Mouse (Mus musculus) CH12.LX (cell line): Measurements from ENCODE around the gene 4930426L09Rik. TPM values are rescaled to one million over a fixed set of nuclear protein-coding genes. Genes with fewer than 3 reads are reported as not detected.

Experiments used
- DNase-seq: peaks from one replicate; pipeline ENCODE4 v3.0.0-alpha.2; 2013; ENCODE audit errors: extremely low read depth
- H3K27ac ChIP-seq: 2 replicates; pipeline ENCODE4 v1.5.1; 2012; ENCODE audit warnings: low read depth, mild to moderate bottlenecking, control low read depth, moderate library complexity; ENCODE audit not compliant: insufficient read depth
- H3K27me3 ChIP-seq: replicated peaks from 2 replicates; pipeline ENCODE3; 2012; ENCODE audit warnings: inconsistent platforms
- H3K36me3 ChIP-seq, 2 experiments: replicated peaks in 1 of 2; 2 replicates each; pipeline versions ENCODE3 to v1.6.1; 2012; ENCODE audit warnings: inconsistent platforms in 1 of 2, low read length in 1 of 2, mild to moderate bottlenecking in 1 of 2, mixed read lengths in 1 of 2, moderate library complexity in 1 of 2; ENCODE audit not compliant: control insufficient read depth in 1 of 2, insufficient read depth in 1 of 2
- H3K4me1 ChIP-seq, 2 experiments: 2 replicates each; pipeline ENCODE4 v1.6.1; 2012; ENCODE audit warnings: inconsistent platforms in 1 of 2, moderate library complexity in 1 of 2; ENCODE audit not compliant: insufficient read depth in 2 of 2, control insufficient read depth in 1 of 2
- H3K4me2 ChIP-seq: 2 replicates; pipeline ENCODE4 v1.6.1; 2012; ENCODE audit warnings: low read depth, mild to moderate bottlenecking, control low read depth; ENCODE audit not compliant: poor library complexity, insufficient read depth, severe bottlenecking
- H3K4me3 ChIP-seq, 3 experiments: fragments of 150-350 bp in 1 of 3; sonication (generic) in 1 of 3; replicated peaks in 1 of 3; 2 replicates each; pipeline versions ENCODE3 to v1.5.1; 2011 to 2012; ENCODE audit warnings: low read depth in 2 of 3, low read length in 2 of 3, mild to moderate bottlenecking in 2 of 3, moderate library complexity in 2 of 3, control low read depth in 1 of 3, improper control_type of control experiment in 1 of 3, inconsistent platforms in 1 of 3, mixed read lengths in 1 of 3; ENCODE audit not compliant: poor library complexity in 1 of 3
- H3K79me2 ChIP-seq: replicated peaks from 2 replicates; pipeline ENCODE4 v1.6.1; 2012; ENCODE audit warnings: mild to moderate bottlenecking, moderate library complexity; ENCODE audit not compliant: control insufficient read depth, poor library complexity, insufficient read depth, severe bottlenecking; ENCODE audit errors: extremely low read depth
- H3K9ac ChIP-seq: 2 replicates; pipeline ENCODE4 v1.6.1; 2012; ENCODE audit warnings: low read depth, mild to moderate bottlenecking, control low read depth, moderate library complexity; ENCODE audit not compliant: insufficient read depth
- H3K9me3 ChIP-seq: replicated peaks from 2 replicates; pipeline ENCODE3; 2012; ENCODE audit warnings: low read length, inconsistent platforms, mixed read lengths
- BHLHE40 ChIP-seq: IDR thresholded peaks from 2 replicates; pipeline ENCODE4 v1.6.1; 2011; ENCODE audit warnings: mild to moderate bottlenecking, low read depth, low read length, improper control_type of control experiment
- CTCF ChIP-seq, 2 experiments: IDR thresholded peaks in 1 of 2; conservative IDR thresholded peaks in 1 of 2; 2 replicates each; pipeline ENCODE4 v1.5.1; 2011 to 2012; ENCODE audit warnings: low read depth in 2 of 2, low read length in 2 of 2, improper control_type of control experiment in 1 of 2, inconsistent platforms in 1 of 2, mild to moderate bottlenecking in 1 of 2, moderate library complexity in 1 of 2
- E2F4 ChIP-seq: IDR thresholded peaks from 2 replicates; pipeline ENCODE4 v1.6.1; 2011; ENCODE audit warnings: low read depth, low read length, improper control_type of control experiment; ENCODE audit not compliant: insufficient replicate concordance
- ELF1 ChIP-seq: IDR thresholded peaks from 2 replicates; pipeline ENCODE4 v1.6.1; 2014; ENCODE audit warnings: low read depth, mild to moderate bottlenecking, inconsistent platforms, low read length, improper control_type of control experiment
- EP300 ChIP-seq: IDR thresholded peaks from 2 replicates; pipeline ENCODE4 v1.6.1; 2011; ENCODE audit warnings: low read length, improper control_type of control experiment
- ETS1 ChIP-seq: conservative IDR thresholded peaks from 2 replicates; pipeline ENCODE4 v1.6.1; 2012; ENCODE audit warnings: low read depth, mild to moderate bottlenecking, inconsistent platforms, low read length, improper control_type of control experiment, moderate library complexity
- GABPA ChIP-seq: IDR thresholded peaks from 2 replicates; pipeline ENCODE4 v1.6.1; 2012; ENCODE audit warnings: low read depth, low read length, improper control_type of control experiment, inconsistent platforms; ENCODE audit not compliant: insufficient replicate concordance
- HCFC1 ChIP-seq: IDR thresholded peaks from 2 replicates; pipeline ENCODE4 v1.6.1; 2012; ENCODE audit warnings: low read depth, mild to moderate bottlenecking, inconsistent platforms, low read length, improper control_type of control experiment
- JUN ChIP-seq: IDR thresholded peaks from 2 replicates; pipeline ENCODE4 v1.6.1; 2011; ENCODE audit warnings: low read depth, mild to moderate bottlenecking, low read length, improper control_type of control experiment, moderate library complexity; ENCODE audit not compliant: insufficient read depth
- JUND ChIP-seq: conservative IDR thresholded peaks from 2 replicates; pipeline ENCODE4 v1.6.1; 2011; ENCODE audit warnings: low read depth, low read length, improper control_type of control experiment
- KAT2A ChIP-seq: IDR thresholded peaks from 2 replicates; pipeline ENCODE4 v1.6.1; 2012; ENCODE audit warnings: low read length, improper control_type of control experiment, inconsistent platforms; ENCODE audit not compliant: insufficient replicate concordance
- MAZ ChIP-seq: IDR thresholded peaks from 2 replicates; pipeline ENCODE4 v1.6.1; 2012; ENCODE audit warnings: low read depth, mild to moderate bottlenecking, inconsistent platforms, low read length, improper control_type of control experiment, moderate library complexity
- MXI1 ChIP-seq: IDR thresholded peaks from 2 replicates; pipeline ENCODE4 v1.6.1; 2011; ENCODE audit warnings: mild to moderate bottlenecking, low read depth, low read length, improper control_type of control experiment
- MYC ChIP-seq: IDR thresholded peaks from 2 replicates; pipeline ENCODE4 v1.6.1; 2011; ENCODE audit warnings: low read depth, mild to moderate bottlenecking, improper control_type of control experiment, low read length
- NRF1 ChIP-seq: IDR thresholded peaks from 2 replicates; pipeline ENCODE4 v1.6.1; 2014; ENCODE audit warnings: low read depth, mild to moderate bottlenecking, inconsistent platforms, low read length, improper control_type of control experiment, moderate library complexity
- PAX5 ChIP-seq: IDR thresholded peaks from 2 replicates; pipeline ENCODE4 v1.6.1; 2012; ENCODE audit warnings: low read length, inconsistent platforms, mixed read lengths
- POLR2AphosphoS2 ChIP-seq: IDR thresholded peaks from 2 replicates; pipeline ENCODE4 v1.6.1; 2011; ENCODE audit warnings: low read depth, low read length, improper control_type of control experiment
- RAD21 ChIP-seq: IDR thresholded peaks from 2 replicates; pipeline ENCODE4 v1.6.1; 2011; ENCODE audit warnings: low read depth, mild to moderate bottlenecking, low read length, improper control_type of control experiment, moderate library complexity
- RCOR1 ChIP-seq: conservative IDR thresholded peaks from 2 replicates; pipeline ENCODE4 v1.6.1; 2012; ENCODE audit warnings: low read depth, mild to moderate bottlenecking, inconsistent platforms, low read length, improper control_type of control experiment
- TBP ChIP-seq: conservative IDR thresholded peaks from 2 replicates; pipeline ENCODE4 v1.6.1; 2011; ENCODE audit warnings: low read depth, low read length, improper control_type of control experiment
- USF1 ChIP-seq: IDR thresholded peaks from 2 replicates; pipeline ENCODE4 v1.6.1; 2014; ENCODE audit warnings: low read depth, mild to moderate bottlenecking, inconsistent platforms, low read length, improper control_type of control experiment
- USF2 ChIP-seq: conservative IDR thresholded peaks from 2 replicates; pipeline ENCODE4 v1.6.1; 2011; ENCODE audit warnings: low read depth, low read length, improper control_type of control experiment
- ZC3H11A ChIP-seq: IDR thresholded peaks from 2 replicates; pipeline ENCODE4 v1.6.1; 2012; ENCODE audit warnings: low read depth, mild to moderate bottlenecking, inconsistent platforms, low read length, improper control_type of control experiment
- ZKSCAN1 ChIP-seq: IDR thresholded peaks from 2 replicates; pipeline ENCODE4 v1.6.1; 2012; ENCODE audit warnings: low read depth, inconsistent platforms, low read length, improper control_type of control experiment, borderline replicate concordance
- ZNF384 ChIP-seq: IDR thresholded peaks from 2 replicates; pipeline ENCODE4 v1.6.1; 2012; ENCODE audit warnings: low read depth, low read length, improper control_type of control experiment, inconsistent platforms
- dilution Hi-C: fragments of 300-500 bp; cut with MboI; formaldehyde crosslinking; loops from 2 replicates; pipeline ENCODE4 v1.14.3; 2020; ENCODE audit warnings: low sequenced_read_pairs; ENCODE audit not compliant: extremely low pct_unique_long_range_greater_than_20kb, extremely low pct_ligation_motif_present
- in situ Hi-C: fragments of 300-500 bp; cut with MboI; formaldehyde crosslinking; loops from 3 replicates; pipeline ENCODE4 v1.14.3; 2019; ENCODE audit warnings: low sequenced_read_pairs, low pct_ligation_motif_present, low pct_unique_long_range_greater_than_20kb, mixed read lengths
- polyA plus RNA-seq: library from polyadenylated mRNA; unstranded; fragments of >175 nt; gene quantifications from 2 replicates; pipeline ENCODE4 v1.2.1, GENCODE M21; 2012; ENCODE audit warnings: low read depth; ENCODE audit not compliant: insufficient read length
- total RNA-seq, 2 experiments: library from RNA; depleted of rRNA; stranded (reverse); fragments of 300-350 nt in 1 of 2; fragments of >200 nt in 1 of 2; gene quantifications; 2 replicates each; pipeline ENCODE4 v1.2.3; 2012 to 2014

4930426L09Rik gene
- total and polyA plus RNA-seq, 3 experiments, result 0.26 to 0.31 (median 0.30) TPM

DNA sequence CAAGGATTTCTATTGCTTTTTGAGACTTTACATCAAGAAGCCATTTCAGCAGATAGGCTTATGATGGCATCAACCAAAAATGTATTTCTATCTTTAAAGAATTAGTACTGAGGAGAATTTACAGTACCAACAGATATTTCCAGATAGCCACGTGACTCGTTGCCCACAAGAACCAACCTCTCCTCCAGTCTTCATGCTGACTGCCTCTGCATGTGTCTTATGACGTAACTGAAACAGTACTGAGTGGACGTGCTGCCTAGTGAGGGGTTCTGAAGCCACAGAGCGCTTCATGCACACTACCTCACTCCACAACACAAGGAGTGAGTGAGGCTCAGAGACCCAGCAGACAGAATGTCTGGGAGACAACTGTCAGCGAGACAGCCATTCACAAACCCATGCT is 39.1 kb upstream of the 4930426L09Rik start:
- no peak overlapping the region for H3K4me3 ChIP-seq
- H3K27me3 ChIP-seq, result no peaks in the 10 kb centered on the region
- H3K36me3 ChIP-seq, result peaks cover 0 to 16% of the 10 kb centered on the region in 2 experiments
- H3K79me2 ChIP-seq, result no peaks in the 10 kb centered on the region
- no peak overlapping the region; the same call in 1 of the 2 replicates for H3K27ac ChIP-seq
- no peak for TF ChIP-seq E2F4
- peak; percentile 74 for TF ChIP-seq USF2
- TF ChIP-seq JUND, result no peak
- TF ChIP-seq RCOR1, result no peak
- no peak for TF ChIP-seq HCFC1
- TF ChIP-seq MYC, result peak; percentile 16; the same call in 1 of the 2 replicates
- no peak for TF ChIP-seq CTCF (conservative IDR thresholded peaks at IDR 0.05 in 1 of 2, IDR thresholded peaks at IDR 0.05 in 1 of 2; ENCODE audit: low read depth in 2 of 2, low read length in 2 of 2)
- TF ChIP-seq MXI1, result no peak
- TF ChIP-seq ZKSCAN1, result no peak
- TF ChIP-seq EP300, result no peak; the same call in 1 of the 2 replicates
- TF ChIP-seq ZNF384, result no peak
- peak; percentile 74 for TF ChIP-seq USF1
- TF ChIP-seq POLR2AphosphoS2, result no peak
- no peak for TF ChIP-seq KAT2A
- no peak for TF ChIP-seq TBP
- no peak for TF ChIP-seq GABPA
- TF ChIP-seq ETS1, result peak; percentile 64; the same call in 1 of the 2 replicates
- no peak for TF ChIP-seq NRF1
- no peak for TF ChIP-seq ZC3H11A
- no peak for TF ChIP-seq RAD21
- peak; percentile 93 for TF ChIP-seq BHLHE40
- no peak for TF ChIP-seq ELF1
- TF ChIP-seq PAX5, result no peak
- TF ChIP-seq MAZ, result no peak
- TF ChIP-seq JUN, result no peak
- peak overlapping the region; percentile 57 for H3K4me2 ChIP-seq
- H3K9me3 ChIP-seq, result no peaks in the 10 kb centered on the region
- peak; percentile 74 for DNase-seq
- H3K9ac ChIP-seq, result no peak overlapping the region
- dilution Hi-C loops, result no loop called here
- in situ Hi-C loops, result no loop called here
- peaks cover 19 to 95% of the 10 kb centered on the region in 2 experiments for H3K4me1 ChIP-seq
